Mouse (Mus musculus) ZHBTc4 (cell line): Measurements from ENCODE around the gene Fah.

Experiments
- DNase-seq: peaks from one replicate; pipeline ENCODE4 v3.0.0-alpha.2; 2011; ENCODE audit warnings: low read depth, low spot score

Gene Fah

GRCm38 (mm10) chr7:84606293-84606749 lies at the start of gene Fah:
TSS of gene Fah (minus strand) at chr7:84606722.
- peak; percentile 95 for DNase-seq

GRCm38 (mm10) chr7:84652740-84653139 lies 46.2 kb upstream of the Fah start:
- DNase-seq, result no peak

- DNase-seq, result no peak
These were observed 45.4 kb upstream of the Fah start for GRCm38 (mm10) chr7:84651987-84652321.

GRCm38 (mm10) chr7:84651303-84651986 lies 44.9 kb upstream of the Fah start:
- peak; percentile 56 for DNase-seq

GRCm38 (mm10) chr7:84649016-84649415 lies 42.5 kb upstream of the Fah start:
- DNase-seq, result no peak

- no peak for DNase-seq
These were observed 39.7 kb upstream of the Fah start for GRCm38 (mm10) chr7:84646256-84646655.

GRCm38 (mm10) chr7:84643270-84643998 lies 36.9 kb upstream of the Fah start:
- DNase-seq, result no peak

GRCm38 (mm10) chr7:84642159-84642928 lies 35.8 kb upstream of the Fah start:
- DNase-seq, result no peak

- DNase-seq, result no peak
These were observed 30.4 kb upstream of the Fah start for GRCm38 (mm10) chr7:84636939-84637338.

GRCm38 (mm10) chr7:84631878-84632277 lies 25.4 kb upstream of the Fah start:
- DNase-seq, result no peak

GRCm38 (mm10) chr7:84623718-84624117 lies 17.2 kb upstream of the Fah start:
- no peak for DNase-seq

GRCm38 (mm10) chr7:84620956-84621355 lies 14.4 kb upstream of the Fah start:
- no peak for DNase-seq

- no peak for DNase-seq
These were observed 12.4 kb upstream of the Fah start for GRCm38 (mm10) chr7:84618951-84619350.

- DNase-seq, result no peak
These were observed 5.9 kb upstream of the Fah start for GRCm38 (mm10) chr7:84612445-84612844.

GRCm38 (mm10) chr7:84611609-84612008 lies 5.1 kb upstream of the Fah start:
- no peak for DNase-seq

GRCm38 (mm10) chr7:84605704-84606292 lies 724 bp downstream of the Fah start:
- DNase-seq, result peak; percentile 91

GRCm38 (mm10) chr7:84605033-84605687 lies 1.4 kb downstream of the Fah start:
- DNase-seq, result no peak

GRCm38 (mm10) chr7:84604501-84604900 lies 2.0 kb downstream of the Fah start:
- no peak for DNase-seq

GRCm38 (mm10) chr7:84601331-84601730 lies 5.2 kb downstream of the Fah start:
- no peak for DNase-seq

GRCm38 (mm10) chr7:84600631-84601030 lies 5.9 kb downstream of the Fah start:
- no peak for DNase-seq

GRCm38 (mm10) chr7:84596633-84597032 lies 9.9 kb downstream of the Fah start:
- no peak for DNase-seq

GRCm38 (mm10) chr7:84596002-84596401 lies 10.5 kb downstream of the Fah start:
- DNase-seq, result no peak
